Mouse (Mus musculus) liver, embryonic 14.5 days (tissue): ENCODE results near the gene Cmip.

Experiments
- CTCF ChIP-seq: IDR thresholded peaks from 2 replicates; pipeline ENCODE4 v1.5.1; 2016; ENCODE audit warnings: antibody characterized with exemption, low read depth, control low read depth
- EP300 ChIP-seq: IDR thresholded peaks from 2 replicates; pipeline ENCODE4 v1.6.1; 2016; ENCODE audit warnings: antibody characterized with exemption, low read depth

- TF ChIP-seq CTCF (no peak), EP300 (no peak)
Observed at GRCm38 (mm10) chr8:117334058-117334747, 77.3 kb downstream of the Cmip start.
